Mouse (Mus musculus): ENCODE results near the gene Clec16a.

- no peak for TF ChIP-seq CTCF (IDR thresholded peaks at IDR 0.05; ENCODE audit: low read depth)
- no peak for TF ChIP-seq EP300 (IDR thresholded peaks at IDR 0.05; ENCODE audit: low read depth)
Measured at GRCm38 (mm10) chr16:10611306-10611705, 66.2 kb downstream of the Clec16a start.

Data from liver, embryonic 14.5 days (tissue).